27 mouse cellular contexts compared by ENCODE assay signal in the genomic region with DNA sequence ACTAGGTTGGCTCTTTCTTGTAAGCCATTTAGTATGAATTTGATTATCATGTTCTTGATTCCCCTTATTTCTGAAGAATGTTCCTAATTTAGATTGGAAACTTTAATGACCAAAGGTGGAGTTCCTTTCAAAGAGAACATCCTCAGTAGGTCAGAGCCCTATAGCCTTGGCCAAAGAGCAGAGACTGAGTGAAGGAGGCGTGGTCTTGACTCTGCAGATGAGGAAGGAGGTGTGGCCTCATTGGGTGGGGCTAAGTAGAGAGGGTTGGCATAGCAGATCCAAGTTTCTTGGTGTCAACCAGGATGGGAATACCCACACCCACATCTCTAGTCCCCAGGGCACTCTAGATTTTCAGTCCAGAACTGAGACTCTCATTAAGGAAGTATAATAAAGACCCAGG.
DNase-seq lines count a peak whose midpoint lies in the region; ATAC-seq and TF ChIP-seq lines count a peak whose summit lies in the region.
"Had no signal": no experiment of that assay in that cellular context is flagged by ENCODE, and none has a peak within 500 bp of the region (broad histone marks: within the 10 kb centered on the region; RNA-seq: fewer than 3 reads in every experiment).

No protein-coding gene starts in this region.

- TF ChIP-seq CTCF in midbrain, postnatal 0 days (IDR thresholded peaks at IDR 0.05) = no peak
- TF ChIP-seq CTCF in stomach, postnatal 0 days (IDR thresholded peaks at IDR 0.05; ENCODE audit: low read depth) = no peak

- TF ChIP-seq EP300 in stomach, postnatal 0 days (optimal IDR thresholded peaks at IDR 0.05) = no peak

- H3K27me3 ChIP-seq in forebrain, embryonic 11.5 days (ENCODE audit: control insufficient read depth, insufficient read depth, low read length) = no peaks in the 10 kb centered on the region
- no peaks in the 10 kb centered on the region for H3K27me3 ChIP-seq in forebrain, embryonic 16.5 days (replicated peaks; ENCODE audit: control insufficient read depth, insufficient read depth, low read length)
- H3K27me3 ChIP-seq in kidney, embryonic 16.5 days (ENCODE audit: insufficient read depth, low read length) = no peaks in the 10 kb centered on the region
- no peaks in the 10 kb centered on the region for H3K27me3 ChIP-seq in midbrain, embryonic 15.5 days (replicated peaks)
- H3K27me3 ChIP-seq in midbrain, postnatal 0 days (ENCODE audit: insufficient read depth, low read length) = no peaks in the 10 kb centered on the region
- no peaks in the 10 kb centered on the region for H3K27me3 ChIP-seq in stomach, postnatal 0 days (ENCODE audit: control insufficient read depth, insufficient read depth, low read length)
- H3K27me3 ChIP-seq: heart, embryonic 12.5 days; liver, embryonic 15.5 days; neural tube, embryonic 13.5 days; Patski had no signal

- H3K4me2 ChIP-seq in forebrain, embryonic 11.5 days (ENCODE audit: low read depth, low read length, severe bottlenecking) = no peak overlapping the region
- H3K4me2 ChIP-seq in forebrain, embryonic 16.5 days (ENCODE audit: low read length) = no peak overlapping the region
- no peak overlapping the region for H3K4me2 ChIP-seq in kidney, embryonic 16.5 days (replicated peaks; ENCODE audit: low read depth, low read length)
- no peak overlapping the region for H3K4me2 ChIP-seq in midbrain, embryonic 15.5 days
- H3K4me2 ChIP-seq in midbrain, postnatal 0 days (ENCODE audit: low read depth, low read length, poor library complexity, severe bottlenecking) = no peak overlapping the region
- no peak overlapping the region for H3K4me2 ChIP-seq in stomach, postnatal 0 days (replicated peaks; ENCODE audit: low read depth)
- H3K4me2 ChIP-seq: embryonic facial prominence, embryonic 15.5 days; heart, embryonic 12.5 days; liver, embryonic 15.5 days; lung, embryonic 14.5 days; neural tube, embryonic 13.5 days had no signal

- 0 out of 2 replicates have a peak, but pooled peaks have one; percentile 21 for ATAC-seq in forebrain, embryonic 11.5 days (replicated peaks; ENCODE audit: low FRiP score)
- ATAC-seq in forebrain, embryonic 16.5 days = no peak
- 0 out of 2 replicates have a peak, but pooled peaks have one; percentile 39 for ATAC-seq in kidney, embryonic 16.5 days (ENCODE audit: low FRiP score, low TSS enrichment)
- ATAC-seq in midbrain, embryonic 15.5 days (replicated peaks) = 0 out of 2 replicates have a peak, but pooled peaks have one; percentile 51
- no peak for ATAC-seq in midbrain, postnatal 0 days (ENCODE audit: low FRiP score)
- ATAC-seq in stomach, postnatal 0 days (ENCODE audit: low FRiP score, low TSS enrichment) = no peak
- ATAC-seq: forebrain, embryonic 14.5 days; hindbrain, embryonic 16.5 days; Patski had no signal

- no peaks in the 10 kb centered on the region for H3K36me3 ChIP-seq in forebrain, embryonic 11.5 days (ENCODE audit: control insufficient read depth, insufficient read depth, low read length)
- H3K36me3 ChIP-seq in forebrain, embryonic 16.5 days (ENCODE audit: control insufficient read depth, insufficient read depth) = no peaks in the 10 kb centered on the region
- H3K36me3 ChIP-seq in kidney, embryonic 16.5 days (ENCODE audit: insufficient read depth, low read length) = no peaks in the 10 kb centered on the region
- H3K36me3 ChIP-seq in midbrain, embryonic 15.5 days (replicated peaks) = no peaks in the 10 kb centered on the region
- no peaks in the 10 kb centered on the region for H3K36me3 ChIP-seq in midbrain, postnatal 0 days (ENCODE audit: insufficient read depth, low read length)
- H3K36me3 ChIP-seq in stomach, postnatal 0 days (ENCODE audit: control insufficient read depth, insufficient read depth, low read length) = no peaks in the 10 kb centered on the region
- H3K36me3 ChIP-seq: embryonic facial prominence, embryonic 10.5 days; embryonic facial prominence, embryonic 15.5 days; heart, embryonic 12.5 days; liver, embryonic 15.5 days; neural tube, embryonic 13.5 days had no signal

- WGBS in forebrain, embryonic 11.5 days = 87% methylated on average over 1 of the region's 1 CpGs
- WGBS in forebrain, embryonic 16.5 days = 95% methylated on average over 1 of the region's 1 CpGs
- WGBS in kidney, embryonic 16.5 days = 88% methylated on average over 1 of the region's 1 CpGs
- WGBS in midbrain, embryonic 15.5 days = 90% methylated on average over 1 of the region's 1 CpGs
- 90% methylated on average over 1 of the region's 1 CpGs for WGBS in midbrain, postnatal 0 days
- WGBS in stomach, postnatal 0 days = 91% methylated on average over 1 of the region's 1 CpGs

- H3K9me3 ChIP-seq in forebrain, embryonic 11.5 days (ENCODE audit: control insufficient read depth, low read length) = no peaks in the 10 kb centered on the region
- no peaks in the 10 kb centered on the region for H3K9me3 ChIP-seq in forebrain, embryonic 16.5 days (ENCODE audit: control insufficient read depth, low read length)
- H3K9me3 ChIP-seq in kidney, embryonic 16.5 days (ENCODE audit: low read length) = no peaks in the 10 kb centered on the region
- no peaks in the 10 kb centered on the region for H3K9me3 ChIP-seq in midbrain, embryonic 15.5 days
- no peaks in the 10 kb centered on the region for H3K9me3 ChIP-seq in midbrain, postnatal 0 days (ENCODE audit: low read length)
- no peaks in the 10 kb centered on the region for H3K9me3 ChIP-seq in stomach, postnatal 0 days (ENCODE audit: control insufficient read depth, low read length)
- H3K9me3 ChIP-seq: embryonic facial prominence, embryonic 10.5 days; embryonic facial prominence, embryonic 15.5 days; heart, embryonic 12.5 days; liver, embryonic 15.5 days; neural tube, embryonic 13.5 days had no signal

- H3K4me3 ChIP-seq in forebrain, embryonic 11.5 days (ENCODE audit: low read depth, low read length) = no peak overlapping the region
- no peak overlapping the region for H3K4me3 ChIP-seq in forebrain, embryonic 16.5 days (replicated peaks; ENCODE audit: low read length)
- H3K4me3 ChIP-seq in kidney, embryonic 16.5 days (ENCODE audit: low read length) = no peak overlapping the region
- no peak overlapping the region for H3K4me3 ChIP-seq in midbrain, embryonic 15.5 days
- no peak overlapping the region for H3K4me3 ChIP-seq in midbrain, postnatal 0 days (ENCODE audit: low read depth, low read length)
- H3K4me3 ChIP-seq in stomach, postnatal 0 days (ENCODE audit: low read depth, low read length) = no peak overlapping the region
- H3K4me3 ChIP-seq: embryonic facial prominence, embryonic 10.5 days; embryonic facial prominence, embryonic 15.5 days; gastrocnemius, adult 2 months; heart, adult 2 months; heart, embryonic 12.5 days; liver, embryonic 15.5 days; neural tube, embryonic 13.5 days had no signal

- DNase-seq in forebrain, embryonic 11.5 days (ENCODE audit: low spot score) = no peak
- no peak for DNase-seq in kidney, postnatal 10 days
- no peak for DNase-seq in midbrain, postnatal 0 days (ENCODE audit: low spot score)
- peak; percentile 17 for DNase-seq in stomach, postnatal 0 days (ENCODE audit: low spot score)
- no peak for DNase-seq in embryo, embryonic 11 days
- DNase-seq: adrenal gland, postnatal 25 days; cerebellum, adult 11-12 months; cerebellum, postnatal 14 days; gastrocnemius, adult 2 months; gastrocnemius, postnatal 36 days; heart, adult 2 months; kidney, adult 18-20 months; layer of hippocampus, postnatal 36 days; lung, embryonic 14.5 days; thymus, postnatal 14 days had no signal

- H3K9ac ChIP-seq in forebrain, embryonic 11.5 days (ENCODE audit: low read length) = no peak overlapping the region
- H3K9ac ChIP-seq in forebrain, embryonic 16.5 days (replicated peaks; ENCODE audit: low read depth, low read length) = no peak overlapping the region
- no peak overlapping the region for H3K9ac ChIP-seq in kidney, embryonic 16.5 days (replicated peaks; ENCODE audit: low read length)
- no peak overlapping the region for H3K9ac ChIP-seq in midbrain, embryonic 15.5 days
- no peak overlapping the region for H3K9ac ChIP-seq in midbrain, postnatal 0 days (replicated peaks; ENCODE audit: low read length, poor library complexity, severe bottlenecking)
- no peak overlapping the region for H3K9ac ChIP-seq in stomach, postnatal 0 days (ENCODE audit: low read length)
- H3K9ac ChIP-seq: embryonic facial prominence, embryonic 15.5 days; heart, embryonic 12.5 days; liver, embryonic 15.5 days; lung, embryonic 14.5 days; neural tube, embryonic 13.5 days had no signal

- H3K4me1 ChIP-seq in forebrain, embryonic 11.5 days (replicated peaks; ENCODE audit: control insufficient read depth, insufficient read depth, low read length) = peaks cover 5% of the 10 kb centered on the region; the same call in 1 of the 2 replicates
- H3K4me1 ChIP-seq in forebrain, embryonic 16.5 days (replicated peaks; ENCODE audit: control insufficient read depth, insufficient read depth, low read length) = peaks cover 18% of the 10 kb centered on the region
- peaks cover 27% of the 10 kb centered on the region for H3K4me1 ChIP-seq in kidney, embryonic 16.5 days (ENCODE audit: insufficient read depth, low read length)
- peaks cover 34% of the 10 kb centered on the region for H3K4me1 ChIP-seq in midbrain, embryonic 15.5 days
- 0 out of 2 replicates have a peak, but pooled peaks cover 3% of the 10 kb centered on the region for H3K4me1 ChIP-seq in midbrain, postnatal 0 days (ENCODE audit: insufficient read depth, low read length)
- no peaks in the 10 kb centered on the region for H3K4me1 ChIP-seq in stomach, postnatal 0 days (replicated peaks; ENCODE audit: control insufficient read depth, insufficient read depth)
- H3K4me1 ChIP-seq: heart, embryonic 12.5 days; liver, embryonic 15.5 days had no signal

- H3K27ac ChIP-seq in forebrain, embryonic 11.5 days (ENCODE audit: low read depth, low read length) = no peak overlapping the region
- H3K27ac ChIP-seq in forebrain, embryonic 16.5 days (ENCODE audit: low read length) = no peak overlapping the region
- no peak overlapping the region for H3K27ac ChIP-seq in kidney, embryonic 16.5 days (ENCODE audit: low read length)
- no peak overlapping the region for H3K27ac ChIP-seq in midbrain, embryonic 15.5 days
- H3K27ac ChIP-seq in midbrain, postnatal 0 days (ENCODE audit: low read depth, low read length) = no peak overlapping the region; the same call in 1 of the 2 replicates
- no peak overlapping the region for H3K27ac ChIP-seq in stomach, postnatal 0 days (replicated peaks)
- H3K27ac ChIP-seq: embryonic facial prominence, embryonic 10.5 days; embryonic facial prominence, embryonic 15.5 days; gastrocnemius, adult 2 months; heart, adult 2 months; kidney, postnatal 0 days; liver, embryonic 15.5 days; neural tube, embryonic 13.5 days had no signal

Comparison
In these comparisons a context has a peak if more than half of its experiments do, and no peak if none do; other contexts are left out.
1. ATAC-seq: peak in forebrain, embryonic 11.5 days (single experiment), kidney, embryonic 16.5 days (single experiment) and midbrain, embryonic 15.5 days (single experiment); none in forebrain, embryonic 16.5 days (single experiment), midbrain, postnatal 0 days (single experiment) and stomach, postnatal 0 days (single experiment).